Mouse (Mus musculus) CH12.LX (cell line): ENCODE measurements at regions not wholly inside any gene's neighbourhood (a gene's known extent, or its start where the extent isn't known, plus 50 kb on each side); places are given as distances from the start of the nearest gene placed in this dataset.

Experiments used
- DNase-seq: peaks from one replicate; pipeline ENCODE4 v3.0.0-alpha.2; 2013; ENCODE audit errors: extremely low read depth
- H3K27ac ChIP-seq: 2 replicates; pipeline ENCODE4 v1.5.1; 2012; ENCODE audit warnings: low read depth, mild to moderate bottlenecking, control low read depth, moderate library complexity; ENCODE audit not compliant: insufficient read depth
- H3K27me3 ChIP-seq: replicated peaks from 2 replicates; pipeline ENCODE3; 2012; ENCODE audit warnings: inconsistent platforms
- H3K36me3 ChIP-seq, 2 experiments: replicated peaks in 1 of 2; 2 replicates each; pipeline versions ENCODE3 to v1.6.1; 2012; ENCODE audit warnings: inconsistent platforms in 1 of 2, low read length in 1 of 2, mild to moderate bottlenecking in 1 of 2, mixed read lengths in 1 of 2, moderate library complexity in 1 of 2; ENCODE audit not compliant: control insufficient read depth in 1 of 2, insufficient read depth in 1 of 2
- H3K4me1 ChIP-seq, 2 experiments: 2 replicates each; pipeline ENCODE4 v1.6.1; 2012; ENCODE audit warnings: inconsistent platforms in 1 of 2, moderate library complexity in 1 of 2; ENCODE audit not compliant: insufficient read depth in 2 of 2, control insufficient read depth in 1 of 2
- H3K4me2 ChIP-seq: 2 replicates; pipeline ENCODE4 v1.6.1; 2012; ENCODE audit warnings: low read depth, mild to moderate bottlenecking, control low read depth; ENCODE audit not compliant: poor library complexity, insufficient read depth, severe bottlenecking
- H3K4me3 ChIP-seq, 3 experiments: fragments of 150-350 bp in 1 of 3; sonication (generic) in 1 of 3; replicated peaks in 1 of 3; 2 replicates each; pipeline versions ENCODE3 to v1.5.1; 2011 to 2012; ENCODE audit warnings: low read depth in 2 of 3, low read length in 2 of 3, mild to moderate bottlenecking in 2 of 3, moderate library complexity in 2 of 3, control low read depth in 1 of 3, improper control_type of control experiment in 1 of 3, inconsistent platforms in 1 of 3, mixed read lengths in 1 of 3; ENCODE audit not compliant: poor library complexity in 1 of 3
- H3K79me2 ChIP-seq: replicated peaks from 2 replicates; pipeline ENCODE4 v1.6.1; 2012; ENCODE audit warnings: mild to moderate bottlenecking, moderate library complexity; ENCODE audit not compliant: control insufficient read depth, poor library complexity, insufficient read depth, severe bottlenecking; ENCODE audit errors: extremely low read depth
- H3K9ac ChIP-seq: 2 replicates; pipeline ENCODE4 v1.6.1; 2012; ENCODE audit warnings: low read depth, mild to moderate bottlenecking, control low read depth, moderate library complexity; ENCODE audit not compliant: insufficient read depth
- H3K9me3 ChIP-seq: replicated peaks from 2 replicates; pipeline ENCODE3; 2012; ENCODE audit warnings: low read length, inconsistent platforms, mixed read lengths
- BHLHE40 ChIP-seq: IDR thresholded peaks from 2 replicates; pipeline ENCODE4 v1.6.1; 2011; ENCODE audit warnings: mild to moderate bottlenecking, low read depth, low read length, improper control_type of control experiment
- CHD2 ChIP-seq: IDR thresholded peaks from 2 replicates; pipeline ENCODE4 v1.6.1; 2011; ENCODE audit warnings: low read length, improper control_type of control experiment
- EP300 ChIP-seq: IDR thresholded peaks from 2 replicates; pipeline ENCODE4 v1.6.1; 2011; ENCODE audit warnings: low read length, improper control_type of control experiment
- ETS1 ChIP-seq: conservative IDR thresholded peaks from 2 replicates; pipeline ENCODE4 v1.6.1; 2012; ENCODE audit warnings: low read depth, mild to moderate bottlenecking, inconsistent platforms, low read length, improper control_type of control experiment, moderate library complexity
- GABPA ChIP-seq: IDR thresholded peaks from 2 replicates; pipeline ENCODE4 v1.6.1; 2012; ENCODE audit warnings: low read depth, low read length, improper control_type of control experiment, inconsistent platforms; ENCODE audit not compliant: insufficient replicate concordance
- IRF4 ChIP-seq: IDR thresholded peaks from 2 replicates; pipeline ENCODE4 v1.6.1; 2014; ENCODE audit warnings: low read depth, mild to moderate bottlenecking, inconsistent platforms, low read length, improper control_type of control experiment
- KAT2A ChIP-seq: IDR thresholded peaks from 2 replicates; pipeline ENCODE4 v1.6.1; 2012; ENCODE audit warnings: low read length, improper control_type of control experiment, inconsistent platforms; ENCODE audit not compliant: insufficient replicate concordance
- MAFK ChIP-seq: IDR thresholded peaks from 2 replicates; pipeline ENCODE4 v1.6.1; 2011; ENCODE audit warnings: low read length, improper control_type of control experiment; ENCODE audit not compliant: insufficient replicate concordance
- MAX ChIP-seq: IDR thresholded peaks from 2 replicates; pipeline ENCODE4 v1.6.1; 2011; ENCODE audit warnings: low read length, improper control_type of control experiment
- MAZ ChIP-seq: IDR thresholded peaks from 2 replicates; pipeline ENCODE4 v1.6.1; 2012; ENCODE audit warnings: low read depth, mild to moderate bottlenecking, inconsistent platforms, low read length, improper control_type of control experiment, moderate library complexity
- MEF2A ChIP-seq: IDR thresholded peaks from 2 replicates; pipeline ENCODE4 v1.6.1; 2014; ENCODE audit warnings: low read depth, mild to moderate bottlenecking, inconsistent platforms, low read length, improper control_type of control experiment, borderline replicate concordance
- MXI1 ChIP-seq: IDR thresholded peaks from 2 replicates; pipeline ENCODE4 v1.6.1; 2011; ENCODE audit warnings: mild to moderate bottlenecking, low read depth, low read length, improper control_type of control experiment
- NELFE ChIP-seq: IDR thresholded peaks from 2 replicates; pipeline ENCODE4 v1.6.1; 2011; ENCODE audit warnings: low read depth, low read length, improper control_type of control experiment
- NRF1 ChIP-seq: IDR thresholded peaks from 2 replicates; pipeline ENCODE4 v1.6.1; 2014; ENCODE audit warnings: low read depth, mild to moderate bottlenecking, inconsistent platforms, low read length, improper control_type of control experiment, moderate library complexity
- POLR2A ChIP-seq: IDR thresholded peaks from 2 replicates; pipeline ENCODE4 v1.6.1; 2011; ENCODE audit warnings: low read depth, mild to moderate bottlenecking, improper control_type of control experiment, low read length
- SIN3A ChIP-seq: IDR thresholded peaks from 2 replicates; pipeline ENCODE4 v1.6.1; 2012; ENCODE audit warnings: low read length, improper control_type of control experiment, inconsistent platforms
- SMC3 ChIP-seq: IDR thresholded peaks from 2 replicates; pipeline ENCODE4 v1.6.1; 2011; ENCODE audit warnings: low read depth, low read length, improper control_type of control experiment
- TCF12 ChIP-seq: IDR thresholded peaks from 2 replicates; pipeline ENCODE4 v1.6.1; 2014; ENCODE audit warnings: low read depth, mild to moderate bottlenecking, inconsistent platforms, low read length, improper control_type of control experiment
- ZC3H11A ChIP-seq: IDR thresholded peaks from 2 replicates; pipeline ENCODE4 v1.6.1; 2012; ENCODE audit warnings: low read depth, mild to moderate bottlenecking, inconsistent platforms, low read length, improper control_type of control experiment
- ZKSCAN1 ChIP-seq: IDR thresholded peaks from 2 replicates; pipeline ENCODE4 v1.6.1; 2012; ENCODE audit warnings: low read depth, inconsistent platforms, low read length, improper control_type of control experiment, borderline replicate concordance
- ZMIZ1 ChIP-seq: IDR thresholded peaks from 2 replicates; pipeline ENCODE4 v1.6.1; 2012; ENCODE audit warnings: low read depth, mild to moderate bottlenecking, inconsistent platforms, low read length, improper control_type of control experiment
- ZNF384 ChIP-seq: IDR thresholded peaks from 2 replicates; pipeline ENCODE4 v1.6.1; 2012; ENCODE audit warnings: low read depth, low read length, improper control_type of control experiment, inconsistent platforms
- dilution Hi-C: fragments of 300-500 bp; cut with MboI; formaldehyde crosslinking; loops from 2 replicates; pipeline ENCODE4 v1.14.3; 2020; ENCODE audit warnings: low sequenced_read_pairs; ENCODE audit not compliant: extremely low pct_unique_long_range_greater_than_20kb, extremely low pct_ligation_motif_present
- in situ Hi-C: fragments of 300-500 bp; cut with MboI; formaldehyde crosslinking; loops from 3 replicates; pipeline ENCODE4 v1.14.3; 2019; ENCODE audit warnings: low sequenced_read_pairs, low pct_ligation_motif_present, low pct_unique_long_range_greater_than_20kb, mixed read lengths

DNA sequence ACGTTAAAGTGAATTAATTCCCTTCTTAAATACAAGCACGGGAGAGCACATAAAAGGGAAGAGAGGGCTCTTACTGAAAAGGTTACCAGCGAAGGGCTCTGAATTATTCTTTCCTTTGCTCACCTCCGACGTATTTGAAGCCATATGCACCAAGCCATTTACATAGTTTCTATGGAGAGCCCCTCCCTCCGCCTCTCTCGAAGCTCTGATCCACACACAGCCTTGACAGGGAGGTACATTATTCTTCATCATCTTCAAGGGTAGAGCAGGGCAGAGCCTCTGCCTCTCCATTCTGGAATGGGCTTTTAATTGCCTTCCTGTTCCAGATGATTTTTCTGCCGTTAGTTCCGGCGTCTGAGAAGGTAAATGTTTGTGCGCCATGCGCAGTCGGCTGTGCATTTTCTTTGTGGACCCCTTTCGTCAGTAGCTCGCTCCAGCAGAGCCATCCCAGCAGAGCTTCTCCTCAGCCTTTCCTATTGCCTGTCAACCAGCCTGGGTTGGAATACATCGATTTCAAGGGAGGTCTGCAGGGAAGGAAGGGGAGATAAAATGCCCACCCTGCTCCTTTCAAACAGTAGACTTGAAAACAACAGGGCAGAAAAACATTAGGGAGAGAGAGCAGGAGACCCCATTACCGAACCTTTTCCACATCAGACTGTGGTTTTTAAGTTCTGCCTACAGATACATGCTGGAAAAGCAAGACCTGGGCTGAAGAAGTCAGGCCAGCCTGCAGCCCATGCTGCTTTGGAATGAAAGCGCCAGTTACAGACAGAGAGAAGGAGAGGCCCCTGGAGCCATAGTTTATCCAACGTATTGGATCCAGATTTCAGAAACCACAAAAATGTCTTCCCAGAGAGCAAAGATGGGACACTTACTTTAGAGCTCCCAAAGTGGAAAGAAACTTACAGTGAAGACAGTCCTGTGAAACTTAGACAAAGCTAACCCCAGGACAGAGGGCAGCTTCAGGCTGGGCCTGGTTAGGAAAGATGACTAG lies 124.1 kb downstream of the Edn3 start:
- Histone ChIP-seq H3K4me3 (no peak overlapping the region), H3K9ac (no peak overlapping the region), H3K4me2 (no peak overlapping the region), H3K27ac (no peak overlapping the region), H3K79me2 (no peaks in the 10 kb centered on the region), H3K36me3 (no peaks in the 10 kb centered on the region)
- dilution Hi-C loops (no loop called here), in situ Hi-C loops (loop anchor here (25.0 kb wide), 1 partner anchor 1322 kb away; no protein-coding TSS in a partner anchor)
- DNase-seq, result no peak
- TF ChIP-seq ZMIZ1, result no peak
- TF ChIP-seq MAZ, result no peak
- TF ChIP-seq ZKSCAN1, result no peak
- TF ChIP-seq GABPA, result no peak
- no peak for TF ChIP-seq CHD2
- no peak for TF ChIP-seq IRF4
- no peak for TF ChIP-seq MXI1
- TF ChIP-seq ZNF384, result no peak
- TF ChIP-seq SIN3A, result no peak
- no peak for TF ChIP-seq SMC3
- TF ChIP-seq BHLHE40, result no peak
- no peak for TF ChIP-seq NELFE
- TF ChIP-seq TCF12, result no peak
- no peak for TF ChIP-seq MAFK
- TF ChIP-seq, all 38 proteins: peak for 0
- Histone ChIP-seq H3K4me1 (peaks cover 11 to 24% of the 10 kb centered on the region in 2 experiments; a peak in 3 of 4 replicates), H3K27me3 (peaks cover 2% of the 10 kb centered on the region), H3K9me3 (no peaks in the 10 kb centered on the region)

DNA sequence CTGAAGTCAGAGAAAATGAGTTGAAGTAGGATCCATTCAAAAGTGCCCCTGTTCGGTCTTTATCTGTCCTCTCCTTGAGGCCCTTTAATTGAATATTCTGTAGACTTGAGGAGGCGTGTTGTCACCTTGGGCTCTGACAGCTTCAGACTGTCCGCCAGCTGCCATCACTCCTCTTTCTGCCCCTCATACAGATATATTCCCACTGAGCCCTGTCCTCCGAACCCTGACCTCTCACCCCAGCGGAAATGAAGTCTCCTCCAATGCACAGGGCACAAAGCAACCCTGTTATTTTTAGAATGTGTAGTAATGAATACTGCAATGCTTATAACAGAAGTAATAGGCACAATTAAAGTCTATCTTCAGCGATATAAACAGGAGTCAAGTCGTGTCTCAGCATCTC lies 117.4 kb upstream of the Gm14444 start:
- Histone ChIP-seq H3K36me3 (no peaks in the 10 kb centered on the region), H3K9me3 (no peaks in the 10 kb centered on the region), H3K9ac (no peak overlapping the region), H3K4me3 (no peak overlapping the region), H3K27ac (no peak overlapping the region), H3K4me1 (no peaks in the 10 kb centered on the region), H3K79me2 (no peaks in the 10 kb centered on the region), H3K4me2 (no peak overlapping the region), H3K27me3 (no peaks in the 10 kb centered on the region)
- TF ChIP-seq KAT2A, result no peak
- TF ChIP-seq MEF2A, result no peak
- no peak for TF ChIP-seq POLR2A
- TF ChIP-seq ETS1, result no peak
- no peak for TF ChIP-seq MAX
- TF ChIP-seq EP300, result no peak
- no peak for TF ChIP-seq ZMIZ1
- no peak for TF ChIP-seq ZC3H11A
- no peak for TF ChIP-seq NRF1
- in situ Hi-C loops (loop anchor here (25.0 kb wide), 1 partner anchor 1330 kb away; no protein-coding TSS in a partner anchor), dilution Hi-C loops (no loop called here)
- no peak for DNase-seq
